Mouse (Mus musculus) cortical plate, adult 2 months (tissue): ENCODE data around the gene Vmn1r21. TPM values are rescaled to one million over a fixed set of nuclear protein-coding genes. Genes with fewer than 3 reads are reported as not detected.
"Not testable (repeated sequence)": the region's sequence is repeated elsewhere in the genome, so short reads cannot be mapped to it uniquely, and the experiment has no call there.

Source experiments
- H3K27ac ChIP-seq: fragments of 200-500 bp; 2 replicates; pipeline ENCODE4 v1.5.1; 2012; ENCODE audit warnings: low read length, control low read depth, inconsistent platforms; ENCODE audit not compliant: insufficient read depth
- H3K4me1 ChIP-seq: fragments of 200-500 bp; 2 replicates; pipeline ENCODE4 v1.6.1; 2011; ENCODE audit warnings: low read length; ENCODE audit not compliant: control insufficient read depth, insufficient read depth
- H3K4me3 ChIP-seq: fragments of 200-500 bp; 2 replicates; pipeline ENCODE4 v1.5.1; 2011; ENCODE audit warnings: mild to moderate bottlenecking, low read length, control low read depth; ENCODE audit not compliant: insufficient read depth
- CTCF ChIP-seq: fragments of 200-500 bp; IDR thresholded peaks from 2 replicates; pipeline ENCODE4 v1.5.1; 2011; ENCODE audit warnings: mild to moderate bottlenecking, control low read depth, low read length; ENCODE audit not compliant: insufficient read depth; ENCODE audit errors: extremely low read depth
- POLR2A ChIP-seq: fragments of 200-500 bp; IDR thresholded peaks from 2 replicates; pipeline ENCODE4 v1.6.1; 2011; ENCODE audit warnings: mild to moderate bottlenecking, low read length, control low read depth; ENCODE audit not compliant: insufficient read depth; ENCODE audit errors: extremely low read depth
- polyA plus RNA-seq: library from polyadenylated mRNA; depleted of rRNA; stranded (reverse); fragments of >200 nt; gene quantifications from 2 replicates; pipeline ENCODE4 v1.2.3, GENCODE M21; 2012; rRNA removed

Gene Vmn1r21
- polyA plus RNA-seq = not detected in 2 replicates

DNA sequence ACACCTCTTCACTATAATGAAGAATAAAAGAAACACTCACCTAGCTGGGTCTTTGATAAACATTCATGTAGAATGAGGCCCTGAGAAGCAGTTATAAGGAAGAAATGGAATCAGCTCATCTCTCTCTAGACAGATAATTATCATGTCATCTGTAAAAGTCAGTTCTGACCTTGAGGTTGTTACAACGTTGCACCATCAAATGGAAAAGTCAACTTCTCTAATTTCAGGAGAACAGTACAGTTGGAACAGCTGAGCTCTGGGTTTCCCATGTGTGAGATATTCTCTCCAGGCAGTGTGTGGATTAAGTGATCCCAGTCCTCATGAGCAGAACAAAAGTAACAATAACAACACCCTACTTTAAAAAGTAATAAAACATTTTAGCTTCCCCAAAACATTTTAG is at the start of gene Vmn1r21:
TSS of gene Vmn1r21 (minus strand) at position 58 of the 400 bp plus-strand sequence.
- no peaks in the 10 kb centered on the region for H3K4me1 ChIP-seq
- no peak within 1 kb of the TSS for H3K4me3 ChIP-seq
- no peak within 1 kb of the TSS for H3K27ac ChIP-seq
- no peak for TF ChIP-seq POLR2A
- no peak for TF ChIP-seq CTCF

DNA sequence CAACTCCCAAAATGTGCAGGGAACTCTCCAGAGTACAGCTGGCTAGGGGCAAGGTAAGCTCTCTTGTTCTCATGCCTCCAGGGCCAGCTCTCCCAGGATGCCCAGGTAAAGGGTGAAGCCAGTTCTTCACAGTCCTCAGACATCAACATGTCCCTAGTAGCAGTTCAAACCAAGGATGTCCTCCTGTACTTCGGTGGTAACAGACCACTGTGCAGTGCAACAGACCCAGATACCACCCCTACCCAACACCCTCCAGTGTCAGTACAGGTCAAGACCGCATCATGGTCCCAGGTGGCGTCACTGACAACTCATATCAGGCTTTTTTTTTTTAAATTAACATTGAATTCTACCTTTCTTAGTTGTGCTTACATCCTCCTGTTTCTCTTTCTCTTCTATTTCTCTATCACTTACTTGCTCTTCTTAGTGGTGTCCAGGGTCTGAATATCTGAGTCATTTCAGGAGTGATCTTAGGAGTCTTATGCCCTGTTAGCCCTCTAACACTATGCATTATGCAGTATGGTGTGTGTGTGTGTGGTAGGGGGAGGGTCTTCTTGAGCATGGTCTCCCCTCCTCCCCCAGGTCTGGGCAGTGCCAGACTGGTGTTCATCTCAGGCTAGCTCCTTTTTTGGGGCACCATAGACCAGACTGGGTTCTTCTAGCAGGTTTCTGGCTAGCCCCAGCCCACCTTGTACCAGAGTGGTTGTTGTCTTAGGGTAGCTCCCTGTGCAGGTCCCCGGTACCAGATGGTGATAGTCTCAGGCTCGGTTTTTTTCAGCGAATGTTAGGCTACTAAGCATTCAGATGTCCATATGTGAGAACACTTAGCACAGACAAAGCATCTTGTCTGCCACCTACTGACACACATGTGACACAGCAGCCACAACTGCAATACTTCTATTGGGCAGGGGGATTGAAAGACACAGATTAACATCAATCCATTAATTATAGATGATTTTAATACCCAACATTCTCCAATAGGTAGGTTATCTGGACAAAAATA is 9.2 kb upstream of the Vmn1r21 start:
- H3K4me3 ChIP-seq = no peak overlapping the region
- no peak overlapping the region for H3K27ac ChIP-seq
- H3K4me1 ChIP-seq = no peaks in the 10 kb centered on the region
- TF ChIP-seq CTCF (peak; percentile 75), POLR2A (no peak)

DNA sequence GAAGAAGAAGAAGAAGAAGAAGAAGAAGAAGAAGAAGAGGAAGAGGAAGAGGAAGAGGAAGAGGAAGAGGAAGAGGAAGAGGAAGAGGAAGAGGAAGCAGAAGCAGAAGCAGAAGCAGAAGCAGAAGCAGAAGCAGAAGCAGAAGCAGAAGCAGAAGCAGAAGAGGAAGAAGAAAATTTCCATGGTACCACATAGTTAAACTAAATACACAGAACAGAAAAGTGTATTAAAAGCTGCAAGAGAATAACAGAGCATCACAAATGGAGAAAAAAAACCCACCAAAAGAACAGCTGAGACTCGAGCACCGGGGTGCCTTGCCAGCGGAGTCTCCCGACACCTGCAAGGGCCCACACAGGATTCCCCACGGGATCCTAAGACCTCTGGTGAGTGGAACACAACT is 1.0 kb upstream of the Vmn1r21 start:
- H3K4me3 ChIP-seq, H3K27ac ChIP-seq, H3K4me1 ChIP-seq: not testable (repeated sequence)

DNA sequence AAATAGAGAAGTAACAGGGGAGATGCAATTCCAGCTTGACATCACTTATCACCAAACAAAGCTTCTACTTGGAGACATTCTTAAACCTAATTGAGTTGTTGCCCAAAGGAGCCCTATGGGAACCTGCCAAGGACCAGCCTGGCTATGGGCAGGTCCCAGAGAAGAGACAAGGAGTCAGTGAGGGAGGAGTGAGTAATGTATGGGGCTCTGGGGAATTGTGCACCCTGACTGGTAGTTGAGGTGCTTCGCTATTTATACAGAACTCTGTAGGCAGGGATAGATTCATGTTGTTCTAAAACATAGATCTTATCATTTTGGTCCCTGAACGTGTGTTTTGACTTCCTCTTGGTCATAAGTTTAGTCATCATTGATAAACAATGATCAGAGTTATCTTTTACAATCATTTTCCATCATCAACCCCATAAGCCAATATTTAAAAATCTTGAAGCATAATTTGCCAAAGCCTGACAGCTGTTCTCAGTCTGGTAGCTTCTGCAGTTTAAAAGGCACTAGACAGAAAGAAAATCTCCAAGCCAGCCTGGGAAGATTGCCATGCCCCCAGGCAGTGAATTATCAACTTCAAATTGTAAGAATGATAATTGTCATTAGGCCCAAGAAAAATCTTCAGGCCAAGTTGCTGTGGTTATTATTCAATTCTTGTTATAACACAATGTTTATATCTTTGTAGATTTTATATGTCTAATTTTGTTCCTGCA is 10.3 kb downstream of the Vmn1r21 start:
- TF ChIP-seq CTCF (no peak), POLR2A (no peak)
- no peaks in the 10 kb centered on the region for H3K4me1 ChIP-seq
- H3K4me3 ChIP-seq = no peak overlapping the region
- H3K27ac ChIP-seq = no peak overlapping the region

DNA sequence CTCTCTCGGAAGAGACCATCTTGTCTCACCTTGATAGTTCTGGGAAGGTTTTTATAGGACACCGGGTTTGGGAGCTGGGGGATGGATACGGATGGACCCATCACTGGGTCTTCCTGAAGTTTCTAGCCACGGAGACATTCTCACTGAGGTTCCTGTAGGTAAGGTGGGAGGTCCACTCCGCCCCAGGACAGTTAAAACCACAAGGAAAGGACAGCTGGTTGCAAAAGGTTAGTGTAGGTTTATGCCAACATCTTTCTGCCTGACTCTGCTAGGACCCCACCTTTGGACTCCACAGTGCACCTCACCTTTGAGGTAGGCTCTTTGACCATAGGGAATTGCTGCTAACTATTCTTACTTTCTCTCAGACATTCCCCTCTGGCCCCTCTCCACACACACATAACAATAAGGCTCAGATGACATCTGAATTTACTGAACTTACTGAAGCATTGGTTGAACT is 24.9 kb downstream of the Vmn1r21 start:
- peak overlapping the region; percentile 71 for H3K4me3 ChIP-seq
- no peak for TF ChIP-seq POLR2A
- no peak for TF ChIP-seq CTCF
- H3K4me1 ChIP-seq = no peaks in the 10 kb centered on the region; the same call in 1 of the 2 replicates
- H3K27ac ChIP-seq = no peak overlapping the region

DNA sequence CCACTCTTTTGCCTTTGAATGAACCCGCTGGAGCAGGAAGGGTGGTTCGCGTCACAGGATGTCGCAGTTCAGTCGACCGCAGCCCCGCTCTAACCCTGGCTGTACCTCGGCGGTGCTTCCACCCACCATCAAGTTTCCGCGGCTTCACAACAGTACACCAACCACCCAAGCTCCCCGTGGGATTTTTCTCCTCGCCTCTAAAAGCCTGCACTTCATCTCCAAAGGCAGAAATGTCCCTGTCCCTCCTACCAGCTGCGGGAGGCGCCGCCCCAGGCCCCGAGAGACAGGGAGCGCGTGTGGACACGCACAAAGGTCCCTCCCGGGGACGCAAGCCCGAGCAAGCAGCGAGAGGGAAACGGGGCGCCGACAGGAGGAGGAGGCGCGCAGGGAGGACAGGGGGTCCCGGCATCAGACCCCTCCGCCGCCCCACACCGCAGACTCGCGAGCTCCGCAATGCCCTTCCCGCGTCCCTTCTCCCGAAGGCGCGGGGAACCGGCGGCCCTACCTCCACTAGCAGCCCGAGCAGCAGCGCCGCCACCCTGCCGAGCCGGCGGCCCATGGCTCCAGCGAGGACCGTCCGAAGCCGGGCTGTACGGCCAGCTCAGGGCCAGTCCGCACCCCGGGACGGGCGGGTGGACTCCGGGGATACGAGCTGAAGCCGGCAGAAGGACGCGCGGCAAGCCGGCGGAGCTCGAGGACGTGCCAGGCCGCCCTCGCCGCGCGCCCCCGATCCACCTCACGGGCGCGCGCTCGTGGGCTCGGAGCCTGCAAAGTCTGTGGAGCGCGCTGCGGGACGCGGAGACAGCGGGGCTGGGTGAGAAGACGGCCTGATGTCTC is 25.5 kb downstream of the Vmn1r21 start, which contains the start of gene Vopp1:
TSS of gene Vopp1 (minus strand) at position 738 of the 837 bp plus-strand sequence.
- Histone ChIP-seq H3K27ac (peak within 1 kb of the TSS; percentile 99), H3K4me1 (no peaks in the 10 kb centered on the region; the same call in 1 of the 2 replicates), H3K4me3 (peak within 1 kb of the TSS; percentile 71)
- TF ChIP-seq POLR2A (peak; percentile 61), CTCF (no peak)

DNA sequence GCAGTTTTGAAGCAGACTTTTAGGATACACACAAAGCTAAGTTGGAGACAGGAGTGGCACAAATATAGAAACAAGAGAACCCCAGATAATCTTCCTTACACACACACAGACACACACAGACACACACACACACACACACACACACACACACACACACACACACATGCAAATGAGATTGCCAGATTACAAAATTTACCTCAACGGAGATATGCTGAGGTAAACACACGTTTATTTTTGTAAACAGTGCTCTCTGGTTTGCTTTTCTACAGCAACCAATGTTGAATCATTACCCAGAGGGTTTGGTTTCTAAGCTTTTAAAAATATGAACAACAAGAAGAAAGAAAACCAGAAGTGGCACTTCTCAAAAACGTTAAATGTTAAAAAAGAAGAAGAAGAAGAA is 26.7 kb downstream of the Vmn1r21 start:
- H3K27ac ChIP-seq = no peak overlapping the region
- H3K4me3 ChIP-seq = peak overlapping the region; percentile 71; the same call in 1 of the 2 replicates
- TF ChIP-seq POLR2A = no peak
- no peak for TF ChIP-seq CTCF
- no peaks in the 10 kb centered on the region; the same call in 1 of the 2 replicates for H3K4me1 ChIP-seq

DNA sequence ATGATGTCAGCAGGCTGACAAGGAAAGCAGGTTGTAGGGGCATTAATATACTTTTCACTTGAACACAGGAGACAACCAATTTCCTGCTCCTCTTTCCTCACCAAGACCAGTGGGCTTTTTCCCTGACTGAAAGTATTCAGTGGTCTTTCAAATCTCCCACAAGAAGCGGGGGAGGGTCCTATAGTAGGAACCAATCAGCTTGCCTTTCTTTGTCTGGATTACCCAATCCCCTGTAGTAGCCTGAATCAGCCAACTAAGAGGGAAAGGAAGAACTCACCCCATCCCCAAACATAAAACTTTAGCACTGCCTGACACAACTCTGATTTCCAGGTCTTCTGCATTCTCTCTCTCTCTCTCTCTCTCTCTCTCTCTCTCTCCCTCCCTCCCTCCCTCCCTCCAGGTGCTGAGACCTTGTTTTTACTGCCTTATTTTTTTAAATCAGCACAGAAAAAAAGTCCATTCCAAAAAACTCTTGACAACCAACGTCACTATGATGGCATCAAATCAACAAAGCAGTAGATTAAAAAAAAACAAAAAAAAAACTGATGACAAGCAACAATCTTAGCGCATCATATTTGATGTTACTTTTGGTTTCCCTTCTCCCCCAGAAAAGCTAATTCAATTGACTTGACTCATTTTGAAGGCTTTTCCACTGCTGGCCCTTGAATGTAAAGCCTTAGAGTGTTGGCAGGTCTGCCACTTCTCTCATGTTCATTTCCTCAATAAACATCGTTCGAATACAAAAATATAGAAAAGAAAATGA is 27.3 kb downstream of the Vmn1r21 start:
- Histone ChIP-seq H3K4me3 (no peak overlapping the region; the same call in 1 of the 2 replicates), H3K27ac (no peak overlapping the region), H3K4me1 (no peaks in the 10 kb centered on the region; the same call in 1 of the 2 replicates)
- TF ChIP-seq POLR2A (no peak), CTCF (no peak)

DNA sequence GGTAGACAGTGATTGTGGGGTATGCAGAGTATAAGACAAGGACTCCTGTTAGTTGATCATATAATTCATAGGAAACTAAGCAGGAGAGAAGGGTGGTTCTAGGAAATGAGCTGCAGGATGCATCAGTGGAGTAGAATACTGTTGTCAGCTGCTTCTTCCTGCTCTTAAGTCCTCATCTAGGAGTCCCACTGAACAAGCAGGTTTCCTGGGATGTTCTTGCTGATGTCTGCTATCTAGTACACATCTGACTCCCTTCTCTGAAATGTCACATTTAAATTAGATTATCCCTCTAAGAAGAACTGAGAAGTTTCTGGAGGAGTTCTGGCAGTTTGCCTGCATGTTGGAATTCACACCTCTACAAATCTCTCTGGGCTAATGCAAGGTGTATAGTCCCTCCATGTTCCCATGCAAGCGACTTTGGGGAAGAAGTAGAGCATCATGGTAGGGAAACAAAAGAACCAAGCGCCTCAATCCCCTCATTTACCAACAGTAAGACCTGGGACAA is 35.7 kb downstream of the Vmn1r21 start:
- Histone ChIP-seq H3K27ac (no peak overlapping the region), H3K4me1 (peaks cover 2% of the 10 kb centered on the region; the same call in 1 of the 2 replicates), H3K4me3 (no peak overlapping the region)
- TF ChIP-seq CTCF (no peak), POLR2A (no peak)
